Mouse (Mus musculus) forebrain, embryonic 15.5 days (tissue): ENCODE measurements around the gene Ctnnal1. TPM values are rescaled to one million over a fixed set of nuclear protein-coding genes. Genes with fewer than 3 reads are reported as not detected.

Experiments used
- ATAC-seq: fragments of 200-750 bp; cut with Nextera tagmentation; replicated peaks from 2 replicates; pipeline ENCODE4 v1.8.0; 2017; ENCODE audit warnings: mild to moderate bottlenecking, moderate TSS enrichment, moderate library complexity
- H3K27ac ChIP-seq: fragments of 300-500 bp; sonication (generic); replicated peaks from 2 replicates; pipeline ENCODE4 v1.5.1; 2015; ENCODE audit warnings: mild to moderate bottlenecking, inconsistent platforms
- H3K27me3 ChIP-seq: fragments of 300-500 bp; sonication (generic); 2 replicates; pipeline ENCODE4 v1.6.1; 2015; ENCODE audit warnings: inconsistent platforms
- H3K36me3 ChIP-seq: fragments of 300-500 bp; sonication (generic); 2 replicates; pipeline ENCODE4 v1.6.1; 2015; ENCODE audit warnings: mild to moderate bottlenecking, inconsistent platforms
- H3K4me1 ChIP-seq: fragments of 300-500 bp; sonication (generic); 2 replicates; pipeline ENCODE4 v1.6.1; 2015; ENCODE audit warnings: inconsistent platforms
- H3K4me2 ChIP-seq: fragments of 300-500 bp; sonication (generic); replicated peaks from 2 replicates; pipeline ENCODE4 v1.6.1; 2015; ENCODE audit warnings: mild to moderate bottlenecking, inconsistent platforms
- H3K4me3 ChIP-seq: fragments of 300-500 bp; sonication (generic); 2 replicates; pipeline ENCODE4 v1.5.1; 2015; ENCODE audit warnings: mild to moderate bottlenecking, inconsistent platforms
- H3K9ac ChIP-seq: fragments of 300-500 bp; sonication (generic); replicated peaks from 2 replicates; pipeline ENCODE4 v1.6.1; 2015; ENCODE audit warnings: mild to moderate bottlenecking, inconsistent platforms
- H3K9me3 ChIP-seq: fragments of 300-500 bp; sonication (generic); 2 replicates; pipeline ENCODE4 v1.6.1; 2016; ENCODE audit warnings: inconsistent platforms
- WGBS: fragments of 180-500 bp; shearing (Covaris S2); methylation state at CpG from one replicate; pipeline ENCODE4 v1.1.7; 2015; ENCODE audit warnings: mixed read lengths; 5-methylcytosine and 5-hydroxymethylcytosine counted together
- polyA plus RNA-seq: library from polyadenylated mRNA; unstranded; fragments of >200 nt; fragmentation: Nextera tagmentation; extraction: Ambion mirVana; gene quantifications from 2 replicates; pipeline ENCODE4 v1.2.1, GENCODE M21; 2015

Gene Ctnnal1
- polyA plus RNA-seq, 1 experiment from 2014 or later = 11.0 TPM

DNA sequence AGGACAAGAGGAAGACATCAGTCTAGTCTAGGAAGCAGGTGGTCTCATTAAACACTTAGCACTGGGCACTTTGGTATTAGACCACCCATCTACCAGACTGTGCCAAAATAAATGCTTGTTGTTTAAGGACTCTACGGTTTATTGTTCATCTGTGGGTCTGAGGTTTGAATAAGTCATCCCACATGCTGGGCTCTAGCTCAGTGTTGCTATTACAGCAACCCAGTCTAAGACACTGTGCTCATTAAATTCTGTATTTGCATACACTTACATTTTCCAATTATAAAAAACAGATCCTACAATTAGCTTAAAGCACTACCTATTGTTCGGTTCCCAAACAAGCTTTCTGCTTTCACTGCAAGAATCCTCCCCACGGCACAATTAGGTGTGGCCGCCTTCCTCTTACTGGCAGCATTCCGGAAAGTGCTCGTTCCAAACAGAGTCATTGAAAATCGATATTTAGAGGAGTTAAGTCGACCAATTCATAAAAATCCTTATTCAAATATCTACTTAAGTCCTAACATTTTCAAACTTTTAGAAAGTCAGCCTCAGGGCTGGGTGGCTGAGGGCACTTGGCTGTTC lies 8.5 kb downstream of the Ctnnal1 start:
- Histone ChIP-seq H3K9me3 (no peaks in the 10 kb centered on the region), H3K27ac (no peak overlapping the region), H3K4me3 (no peak overlapping the region), H3K27me3 (no peaks in the 10 kb centered on the region), H3K4me2 (no peak overlapping the region), H3K36me3 (no peaks in the 10 kb centered on the region), H3K4me1 (no peaks in the 10 kb centered on the region), H3K9ac (no peak overlapping the region)
- no peak for ATAC-seq
- 64% methylated on average over 8 of the region's 8 CpGs for WGBS

DNA sequence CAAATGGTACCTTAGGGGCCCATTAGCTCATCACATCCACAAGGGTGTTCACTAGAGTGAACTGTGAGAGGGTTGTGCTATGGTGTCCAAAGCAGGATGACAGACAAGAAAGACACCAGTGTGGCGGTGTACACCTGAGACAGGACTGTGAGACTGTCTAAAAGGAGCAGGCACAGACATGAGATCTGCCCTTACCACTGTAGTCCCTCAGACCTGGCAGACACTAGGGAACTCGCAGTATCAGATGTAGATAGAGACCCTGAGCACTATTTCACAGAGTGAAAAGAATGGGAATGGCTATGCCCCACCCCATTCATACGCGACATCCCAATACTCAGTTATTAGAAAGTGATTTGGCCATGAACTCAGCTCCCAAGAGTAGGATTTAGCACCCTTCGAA lies 9.1 kb downstream of the Ctnnal1 start:
- no peak overlapping the region for H3K27ac ChIP-seq
- 88% methylated on average over 5 of the region's 5 CpGs for WGBS
- no peak for ATAC-seq

DNA sequence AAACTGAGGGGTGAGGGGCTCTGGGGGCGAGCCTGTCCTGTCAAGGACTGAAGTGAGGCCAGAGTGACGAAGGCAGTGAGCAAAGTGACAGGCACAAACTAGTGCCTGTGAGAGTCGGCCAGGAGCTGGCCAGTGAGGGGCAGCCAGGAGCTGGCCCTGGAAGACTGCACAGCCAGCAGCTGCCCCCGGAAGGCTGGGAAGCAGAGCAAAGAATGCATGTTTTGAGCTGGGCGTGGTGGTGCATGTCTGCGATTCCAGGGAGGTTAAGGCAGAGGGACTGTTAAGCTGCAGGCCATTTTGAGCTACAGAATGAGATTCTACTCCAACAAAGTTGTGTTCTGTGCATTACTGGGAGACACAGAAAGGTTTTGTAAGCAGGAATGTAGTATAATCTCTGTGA lies 14.3 kb downstream of the Ctnnal1 start:
- ATAC-seq = no peak
- H3K9ac ChIP-seq = no peak overlapping the region
- H3K36me3 ChIP-seq = no peaks in the 10 kb centered on the region
- H3K27me3 ChIP-seq = no peaks in the 10 kb centered on the region
- no peak overlapping the region for H3K4me2 ChIP-seq
- H3K27ac ChIP-seq = no peak overlapping the region
- no peaks in the 10 kb centered on the region for H3K9me3 ChIP-seq
- no peaks in the 10 kb centered on the region for H3K4me1 ChIP-seq
- no peak overlapping the region for H3K4me3 ChIP-seq
- WGBS = 42% methylated on average over 6 of the region's 6 CpGs

More for the DNA sequence above, 9.1 kb downstream of the Ctnnal1 start:
- no peak overlapping the region for H3K4me3 ChIP-seq
- H3K9ac ChIP-seq = no peak overlapping the region
- H3K9me3 ChIP-seq = no peaks in the 10 kb centered on the region
- H3K4me1 ChIP-seq = no peaks in the 10 kb centered on the region
- H3K36me3 ChIP-seq = no peaks in the 10 kb centered on the region
- no peak overlapping the region for H3K4me2 ChIP-seq
- H3K27me3 ChIP-seq = no peaks in the 10 kb centered on the region

DNA sequence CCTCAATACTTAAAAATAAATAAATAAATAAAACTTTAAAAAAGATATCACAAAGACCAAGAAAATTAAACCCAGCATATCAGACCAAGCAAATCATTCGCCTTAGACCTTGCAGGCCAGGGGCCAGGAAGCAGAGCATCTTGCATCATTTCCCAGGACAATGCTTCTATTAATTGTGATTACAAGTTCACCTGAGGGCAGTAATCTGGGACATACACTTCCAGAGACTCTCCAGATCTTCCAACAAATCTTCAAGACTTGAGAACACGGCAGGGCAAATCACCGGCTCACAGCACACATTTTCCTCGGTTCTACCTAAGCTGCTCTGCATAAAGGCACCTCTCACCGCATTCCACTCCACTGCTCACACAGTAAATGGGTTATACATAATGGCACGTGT lies 16.9 kb downstream of the Ctnnal1 start:
- no peak for ATAC-seq
- H3K9ac ChIP-seq = no peak overlapping the region
- 91% methylated on average over 6 of the region's 6 CpGs for WGBS
- peaks cover 11% of the 10 kb centered on the region for H3K36me3 ChIP-seq
- no peaks in the 10 kb centered on the region for H3K4me1 ChIP-seq
- no peaks in the 10 kb centered on the region for H3K27me3 ChIP-seq
- H3K4me3 ChIP-seq = no peak overlapping the region
- H3K27ac ChIP-seq = no peak overlapping the region
- 0 out of 2 replicates have a peak, but pooled peaks cover 2% of the 10 kb centered on the region for H3K9me3 ChIP-seq
- no peak overlapping the region for H3K4me2 ChIP-seq

DNA sequence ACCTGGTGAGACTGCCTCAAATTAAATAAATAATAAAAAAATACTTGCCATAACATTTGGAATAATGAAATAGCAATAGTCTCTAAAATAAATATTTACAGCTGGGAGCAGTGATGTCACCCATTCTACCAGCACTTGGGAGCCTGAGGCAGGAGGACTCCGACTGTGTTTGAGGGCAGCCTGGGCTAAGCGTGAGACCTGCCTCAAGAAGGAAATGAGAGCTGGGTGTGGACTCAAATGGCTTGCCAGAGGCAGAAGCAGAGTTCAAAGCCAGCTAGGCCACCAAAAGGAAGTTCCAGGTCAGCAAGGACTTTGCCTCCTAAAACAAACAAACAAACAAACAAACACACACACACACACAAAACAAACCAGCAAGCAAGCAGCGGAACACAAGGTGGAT lies 17.6 kb downstream of the Ctnnal1 start:
- WGBS = 92% methylated on average over 3 of the region's 3 CpGs
- no peaks in the 10 kb centered on the region for H3K4me1 ChIP-seq
- H3K27ac ChIP-seq = no peak overlapping the region
- H3K27me3 ChIP-seq = no peaks in the 10 kb centered on the region
- no peak for ATAC-seq
- H3K9me3 ChIP-seq = 0 out of 2 replicates have a peak, but pooled peaks cover 2% of the 10 kb centered on the region
- H3K4me3 ChIP-seq = no peak overlapping the region
- H3K9ac ChIP-seq = no peak overlapping the region
- peaks cover 11% of the 10 kb centered on the region for H3K36me3 ChIP-seq
- no peak overlapping the region for H3K4me2 ChIP-seq

DNA sequence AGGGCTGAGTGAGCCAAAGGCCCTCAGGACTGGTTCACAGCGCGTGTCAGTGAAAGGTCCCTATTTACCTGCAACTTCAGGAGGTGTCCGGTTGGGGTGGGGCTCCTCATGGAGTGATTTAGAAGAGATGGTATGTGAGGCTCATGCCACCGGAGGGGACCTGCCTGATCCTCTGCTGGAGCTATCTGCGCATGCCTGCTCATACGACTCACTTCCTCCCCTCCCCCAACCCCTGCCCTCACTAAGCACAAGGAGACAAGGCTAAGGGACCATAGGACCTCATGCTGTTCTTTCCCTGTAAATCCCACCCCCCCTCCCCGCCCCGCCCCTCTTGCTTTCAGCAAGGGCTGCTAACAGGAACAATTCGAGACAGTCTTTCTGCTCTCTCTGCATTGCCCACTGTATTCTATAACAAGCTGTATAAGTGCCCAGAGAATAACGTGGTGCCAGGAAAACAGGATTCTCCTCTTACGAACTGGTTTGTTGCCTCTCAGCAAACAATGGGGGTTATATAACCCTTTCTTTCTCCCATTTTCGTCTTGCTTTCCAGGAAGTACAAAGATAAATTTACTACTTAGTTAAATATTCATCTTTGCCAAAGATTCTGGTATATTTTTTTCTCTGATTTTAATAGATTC lies 19.0 kb downstream of the Ctnnal1 start:
- no peak overlapping the region for H3K27ac ChIP-seq
- H3K4me2 ChIP-seq = no peak overlapping the region
- peaks cover 16% of the 10 kb centered on the region for H3K36me3 ChIP-seq
- no peaks in the 10 kb centered on the region for H3K27me3 ChIP-seq
- 0 out of 2 replicates have a peak, but pooled peaks cover 2% of the 10 kb centered on the region for H3K9me3 ChIP-seq
- 59% methylated on average over 12 of the region's 12 CpGs for WGBS
- H3K4me3 ChIP-seq = no peak overlapping the region
- no peak overlapping the region for H3K9ac ChIP-seq
- no peaks in the 10 kb centered on the region for H3K4me1 ChIP-seq
- no peak for ATAC-seq

DNA sequence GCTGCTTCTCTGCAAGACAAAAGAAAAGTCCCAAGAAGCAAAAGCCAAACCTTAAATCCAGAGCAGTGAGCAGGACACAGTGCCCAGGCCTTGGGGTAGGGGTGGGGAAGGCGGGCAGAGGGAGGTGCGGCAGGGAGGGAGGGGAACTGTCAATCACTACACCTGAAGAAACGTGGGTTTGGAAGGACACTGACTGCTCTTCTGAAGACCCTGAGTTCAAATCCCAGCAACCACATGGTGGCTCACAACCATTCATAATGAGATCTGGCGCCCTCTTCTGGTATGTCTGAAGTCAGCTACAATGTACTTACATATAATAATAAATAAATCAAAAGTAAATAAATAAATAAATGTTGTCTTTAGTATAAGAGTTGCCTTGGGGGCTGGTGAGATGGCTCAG lies 20.1 kb downstream of the Ctnnal1 start:
- H3K4me1 ChIP-seq = no peaks in the 10 kb centered on the region
- WGBS = 87% methylated on average over 4 of the region's 4 CpGs
- H3K9ac ChIP-seq = no peak overlapping the region
- H3K4me2 ChIP-seq = no peak overlapping the region
- 0 out of 2 replicates have a peak, but pooled peaks cover 2% of the 10 kb centered on the region for H3K9me3 ChIP-seq
- no peaks in the 10 kb centered on the region for H3K27me3 ChIP-seq
- no peak overlapping the region for H3K27ac ChIP-seq
- H3K4me3 ChIP-seq = no peak overlapping the region
- no peak for ATAC-seq
- H3K36me3 ChIP-seq = peaks cover 22% of the 10 kb centered on the region

DNA sequence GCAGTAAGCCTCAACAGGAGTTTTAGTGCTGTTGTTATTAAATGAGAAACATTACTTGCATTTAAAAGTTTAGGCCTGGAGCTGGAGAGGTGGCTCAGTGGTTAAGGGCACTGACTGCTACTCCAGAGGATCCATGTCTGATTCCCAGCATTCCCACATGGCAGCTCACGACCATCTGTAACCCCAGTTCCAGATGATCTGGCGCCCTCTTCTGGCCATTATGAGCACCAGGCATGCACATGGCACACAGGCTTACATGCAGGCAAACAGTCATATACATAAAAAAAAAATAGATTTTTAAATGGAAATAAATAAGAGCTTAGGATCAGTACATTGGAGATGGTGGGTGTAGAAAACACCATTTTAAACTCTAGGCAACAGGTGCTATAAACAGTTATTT lies 21.0 kb downstream of the Ctnnal1 start:
- no peaks in the 10 kb centered on the region for H3K27me3 ChIP-seq
- no peak overlapping the region for H3K9ac ChIP-seq
- no peak overlapping the region for H3K27ac ChIP-seq
- 91% methylated on average over 2 of the region's 2 CpGs for WGBS
- H3K4me3 ChIP-seq = no peak overlapping the region
- no peaks in the 10 kb centered on the region for H3K4me1 ChIP-seq
- H3K36me3 ChIP-seq = peaks cover 22% of the 10 kb centered on the region
- ATAC-seq = no peak
- H3K9me3 ChIP-seq = 0 out of 2 replicates have a peak, but pooled peaks cover 2% of the 10 kb centered on the region
- H3K4me2 ChIP-seq = no peak overlapping the region

DNA sequence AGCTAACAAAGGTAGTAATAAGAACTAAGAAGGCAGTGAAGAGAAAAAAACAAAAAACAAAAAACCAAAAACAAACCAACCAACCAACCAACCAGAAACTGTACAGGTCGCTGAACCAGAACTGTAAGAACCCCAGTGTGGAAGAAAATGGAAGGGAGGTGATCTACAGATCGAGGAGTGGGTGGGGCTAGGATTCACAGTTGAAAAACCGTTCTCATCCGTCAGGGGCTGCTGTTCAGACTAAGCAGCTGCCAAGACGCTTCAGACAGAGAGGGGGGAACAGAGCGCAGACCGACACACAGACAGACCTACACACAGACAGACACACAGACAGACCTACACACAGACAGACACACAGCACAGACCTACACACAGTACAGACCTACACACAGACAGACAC lies 22.5 kb downstream of the Ctnnal1 start:
- Histone ChIP-seq H3K4me1 (no peaks in the 10 kb centered on the region), H3K4me2 (no peak overlapping the region), H3K27ac (no peak overlapping the region), H3K9ac (no peak overlapping the region), H3K36me3 (peaks cover 27% of the 10 kb centered on the region), H3K27me3 (no peaks in the 10 kb centered on the region), H3K9me3 (0 out of 2 replicates have a peak, but pooled peaks cover 2% of the 10 kb centered on the region), H3K4me3 (no peak overlapping the region)
- 85% methylated on average over 7 of the region's 7 CpGs for WGBS
- no peak for ATAC-seq

DNA sequence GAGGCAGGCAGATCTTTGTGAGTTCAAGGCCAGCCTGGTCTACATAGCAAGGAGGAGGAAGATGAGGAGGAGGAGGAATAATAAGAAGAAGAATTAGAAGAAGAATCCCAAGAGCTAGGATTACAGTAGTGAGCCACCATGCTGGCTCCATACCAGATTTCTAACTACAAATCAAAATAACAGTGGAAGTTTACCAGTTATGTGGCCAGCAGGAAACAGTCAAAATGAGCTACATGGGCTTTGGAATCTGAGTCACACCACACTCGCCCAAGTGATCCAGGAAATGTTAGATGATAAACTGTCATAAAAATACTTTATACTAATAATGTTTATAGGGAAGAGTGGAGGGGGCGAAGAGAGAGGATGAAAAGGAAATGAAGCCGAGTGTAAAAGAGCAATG lies 24.7 kb downstream of the Ctnnal1 start:
- Histone ChIP-seq H3K4me3 (no peak overlapping the region), H3K36me3 (peaks cover 37% of the 10 kb centered on the region), H3K27ac (no peak overlapping the region), H3K27me3 (no peaks in the 10 kb centered on the region), H3K9ac (no peak overlapping the region), H3K4me2 (no peak overlapping the region), H3K4me1 (no peaks in the 10 kb centered on the region), H3K9me3 (0 out of 2 replicates have a peak, but pooled peaks cover 2% of the 10 kb centered on the region)
- WGBS = 91% methylated on average over 3 of the region's 3 CpGs
- ATAC-seq = no peak

DNA sequence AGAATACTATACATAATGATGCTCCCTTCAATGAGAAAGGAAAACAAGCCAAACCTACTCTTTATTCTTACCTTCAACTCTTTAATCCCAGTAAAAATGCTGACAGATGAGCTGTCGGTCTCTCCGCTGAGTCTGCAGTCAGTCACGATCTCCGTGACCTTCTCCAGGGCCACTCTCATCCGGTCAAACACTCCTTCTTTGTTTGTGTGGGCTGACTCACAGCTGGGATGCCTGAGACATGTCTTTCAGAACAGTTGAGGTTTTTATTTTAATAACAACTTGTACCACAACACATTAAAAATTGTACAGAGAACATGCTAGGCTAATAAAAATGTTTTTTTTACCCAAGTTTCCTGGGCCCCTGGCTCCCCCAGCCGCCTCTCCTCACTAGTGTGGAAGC lies 27.3 kb downstream of the Ctnnal1 start:
- no peak for ATAC-seq

DNA sequence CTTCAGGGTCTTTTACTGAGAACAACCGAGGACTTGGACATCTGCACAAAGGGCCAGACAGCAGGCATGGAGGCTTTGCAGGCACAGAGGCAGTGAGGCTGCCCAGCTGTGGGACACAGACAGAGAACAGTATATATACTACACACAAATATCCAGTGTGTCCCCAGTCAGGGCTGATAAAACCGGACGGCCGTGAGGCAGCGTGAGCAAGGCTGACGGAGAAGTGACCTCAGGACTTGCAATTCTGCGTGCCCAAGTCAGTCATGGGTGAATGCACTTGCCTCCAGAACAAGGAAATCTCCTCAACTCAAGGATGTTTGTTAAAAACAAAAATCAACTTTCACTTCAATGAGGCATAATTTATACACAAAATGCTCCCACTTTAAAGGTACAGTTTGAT lies 33.0 kb downstream of the Ctnnal1 start:
- no peak overlapping the region for H3K9ac ChIP-seq
- no peak overlapping the region for H3K27ac ChIP-seq
- H3K36me3 ChIP-seq = peaks cover 30% of the 10 kb centered on the region
- no peaks in the 10 kb centered on the region for H3K9me3 ChIP-seq
- no peak overlapping the region for H3K4me3 ChIP-seq
- no peak overlapping the region for H3K4me2 ChIP-seq
- no peak for ATAC-seq
- 89% methylated on average over 7 of the region's 7 CpGs for WGBS
- peaks cover 10% of the 10 kb centered on the region for H3K4me1 ChIP-seq
- H3K27me3 ChIP-seq = no peaks in the 10 kb centered on the region

More for the DNA sequence above, 27.3 kb downstream of the Ctnnal1 start:
- Histone ChIP-seq H3K27ac (no peak overlapping the region), H3K9me3 (no peaks in the 10 kb centered on the region), H3K9ac (no peak overlapping the region), H3K36me3 (peaks cover 36% of the 10 kb centered on the region), H3K4me1 (no peaks in the 10 kb centered on the region), H3K4me3 (no peak overlapping the region), H3K27me3 (no peaks in the 10 kb centered on the region), H3K4me2 (no peak overlapping the region)
- WGBS = 88% methylated on average over 6 of the region's 6 CpGs
